Mouse (Mus musculus) liver, embryonic 14.5 days (tissue): ENCODE measurements around the gene Olfr51. TPM values are rescaled to one million over a fixed set of nuclear protein-coding genes. Genes with fewer than 3 reads are reported as not detected.

Source experiments
- ATAC-seq: fragments of 200-750 bp; cut with Nextera tagmentation; 2 replicates; pipeline ENCODE4 v1.8.0; 2017; ENCODE audit warnings: moderate number of reproducible peaks, mild to moderate bottlenecking, moderate library complexity; ENCODE audit not compliant: insufficient read depth
- DNase-seq, 3 experiments: peaks; one replicate each; pipeline ENCODE4 v3.0.0-alpha.2; 2012 to 2013; ENCODE audit warnings: low read depth in 3 of 3, low spot score in 3 of 3
- H3K27ac ChIP-seq: fragments of 300-500 bp; sonication (generic); 2 replicates; pipeline ENCODE4 v1.5.1; 2014; ENCODE audit warnings: moderate library complexity, mild to moderate bottlenecking, control low read depth, inconsistent platforms
- H3K27me3 ChIP-seq: fragments of 300-500 bp; sonication (generic); 2 replicates; pipeline ENCODE4 v1.6.1; 2014; ENCODE audit warnings: mild to moderate bottlenecking, low read length, moderate library complexity; ENCODE audit not compliant: control insufficient read depth, insufficient read depth
- H3K36me3 ChIP-seq: fragments of 300-500 bp; sonication (generic); replicated peaks from 2 replicates; pipeline ENCODE4 v1.6.1; 2014; ENCODE audit warnings: low read depth; ENCODE audit not compliant: control insufficient read depth, insufficient read depth
- H3K4me1 ChIP-seq, 2 experiments: fragments of 200-500 bp in 1 of 2; fragments of 300-500 bp in 1 of 2; sonication (generic) in 1 of 2; replicated peaks; 2 replicates each; pipeline ENCODE4 v1.6.1; 2012 to 2014; ENCODE audit warnings: antibody characterized with exemption in 1 of 2, inconsistent platforms in 1 of 2, low read length in 1 of 2; ENCODE audit not compliant: control insufficient read depth in 2 of 2, insufficient read depth in 2 of 2
- H3K4me2 ChIP-seq: fragments of 300-500 bp; sonication (generic); 2 replicates; pipeline ENCODE4 v1.6.1; 2014; ENCODE audit warnings: low read depth, mild to moderate bottlenecking, control low read depth, moderate library complexity
- H3K4me3 ChIP-seq, 2 experiments: fragments of 200-500 bp in 1 of 2; fragments of 300-500 bp in 1 of 2; sonication (generic) in 1 of 2; 2 replicates each; pipeline ENCODE4 v1.5.1; 2012 to 2014; ENCODE audit warnings: low read depth in 2 of 2, low read length in 2 of 2, mild to moderate bottlenecking in 2 of 2, control low read depth in 1 of 2, inconsistent platforms in 1 of 2, moderate library complexity in 1 of 2; ENCODE audit not compliant: insufficient read depth in 1 of 2
- H3K9ac ChIP-seq: fragments of 300-500 bp; sonication (generic); replicated peaks from 2 replicates; pipeline ENCODE4 v1.6.1; 2014; ENCODE audit warnings: mild to moderate bottlenecking, control low read depth, moderate library complexity
- H3K9me3 ChIP-seq: fragments of 300-500 bp; sonication (generic); 2 replicates; pipeline ENCODE4 v1.6.1; 2016; ENCODE audit warnings: low read length, mixed read lengths; ENCODE audit not compliant: control insufficient read depth
- CTCF ChIP-seq: IDR thresholded peaks from 2 replicates; pipeline ENCODE4 v1.5.1; 2016; ENCODE audit warnings: antibody characterized with exemption, low read depth, control low read depth
- EP300 ChIP-seq: IDR thresholded peaks from 2 replicates; pipeline ENCODE4 v1.6.1; 2016; ENCODE audit warnings: antibody characterized with exemption, low read depth
- WGBS: fragments of 180-500 bp; shearing (Covaris S2); extraction: QIAGEN DNeasy Blood & Tissue Kit; methylation state at CpG from one replicate; pipeline ENCODE4 v1.1.7; 2014; ENCODE audit not compliant: insufficient replicate concordance; 5-methylcytosine and 5-hydroxymethylcytosine counted together
- polyA plus RNA-seq, 2 experiments: library from polyadenylated mRNA; depleted of rRNA in 1 of 2; stranded (reverse) in 1 of 2; unstranded in 1 of 2; fragments of >200 nt; fragmentation: Nextera tagmentation in 1 of 2; extraction: Ambion mirVana in 1 of 2; gene quantifications; 2 replicates each; pipeline versions ENCODE4 v1.2.1 to v1.2.3; 2012 to 2014

Olfr51 gene
- polyA plus RNA-seq, 2 experiments: not detected

GRCm38 (mm10) chr11:51051678-51052077, 48.3 kb downstream of the Olfr51 start:
- Histone ChIP-seq H3K27me3 (no peaks in the 10 kb centered on the region), H3K4me2 (no peak overlapping the region), H3K4me1 (no peaks in the 10 kb centered on the region), H3K36me3 (no peaks in the 10 kb centered on the region), H3K9ac (no peak overlapping the region), H3K4me3 (no peak overlapping the region), H3K9me3 (no peaks in the 10 kb centered on the region), H3K27ac (no peak overlapping the region)
- DNase-seq (no peak), ATAC-seq (no peak)
- WGBS: 34% methylated on average over 2 of the region's 2 CpGs
- no peak for TF ChIP-seq EP300
- TF ChIP-seq CTCF: no peak

GRCm38 (mm10) chr11:51053230-51053629, 49.8 kb downstream of the Olfr51 start:
- WGBS: 19% methylated on average over 3 of the region's 3 CpGs
- ATAC-seq (no peak), DNase-seq (no peak)
- no peak overlapping the region for H3K27ac ChIP-seq
- no peaks in the 10 kb centered on the region for H3K36me3 ChIP-seq
- no peak overlapping the region for H3K4me2 ChIP-seq
- TF ChIP-seq CTCF: peak; percentile 33
- TF ChIP-seq EP300: no peak
- no peaks in the 10 kb centered on the region for H3K9me3 ChIP-seq
- no peak overlapping the region for H3K4me3 ChIP-seq
- H3K9ac ChIP-seq: no peak overlapping the region
- no peaks in the 10 kb centered on the region for H3K4me1 ChIP-seq
- no peaks in the 10 kb centered on the region for H3K27me3 ChIP-seq

- peak within 1 kb of the TSS; percentile 64 to 88 for H3K4me3 ChIP-seq
- H3K9me3 ChIP-seq: no peaks in the 10 kb centered on the region
- H3K9ac ChIP-seq: peak within 1 kb of the TSS; percentile 63
- WGBS: under 1% methylated on average over 30 of the region's 32 CpGs
- peaks cover 0 to 2% of the 10 kb centered on the region in 2 experiments; a peak in 1 of 4 replicates for H3K4me1 ChIP-seq
- no peak within 1 kb of the TSS for H3K27ac ChIP-seq
- DNase-seq: peak in 2 of 3 experiments; percentile 29 to 31
- peak; percentile 69 for ATAC-seq
- peak within 1 kb of the TSS; percentile 67 for H3K4me2 ChIP-seq
- TF ChIP-seq EP300 (no peak), CTCF (peak; percentile 10; the same call in 1 of the 2 replicates)
- no peaks in the 10 kb centered on the region for H3K27me3 ChIP-seq
- no peaks in the 10 kb centered on the region for H3K36me3 ChIP-seq
These were observed 55.8 kb downstream of the Olfr51 start, which contains the start of gene Zfp354a for GRCm38 (mm10) chr11:51059151-51059571. TSS of gene Zfp354a (plus strand) at chr11:51059257.

Other genes with a start within 250 kb of the Olfr51 start
- gene Zfp354c, start 175.9 kb upstream of the Olfr51 start, polyA plus RNA-seq (2012; rRNA removed): 0.26 and 0.42 TPM in 2 replicates
- 0.65 and 0.69 TPM in 2 replicates for gene Zfp354c, start 175.9 kb upstream of the Olfr51 start, polyA plus RNA-seq (2014; fragmentation: Nextera tagmentation; extraction: Ambion mirVana)
- gene Zfp879, start 162.0 kb upstream of the Olfr51 start, polyA plus RNA-seq (2012; rRNA removed): 0.04 and 0.08 TPM in 2 replicates
- 0.04 and 0.13 TPM in 2 replicates for gene Zfp879, start 162.0 kb upstream of the Olfr51 start, polyA plus RNA-seq (2014; fragmentation: Nextera tagmentation; extraction: Ambion mirVana)
- gene Grm6, start 152.9 kb upstream of the Olfr51 start, polyA plus RNA-seq (2012; rRNA removed): 0.10 and 0.15 TPM in 2 replicates
- 0.04 TPM in 1 of 2 replicates, not detected in the other for gene Grm6, start 152.9 kb upstream of the Olfr51 start, polyA plus RNA-seq (2014; fragmentation: Nextera tagmentation; extraction: Ambion mirVana)
- 0.16 and 0.26 TPM in 2 replicates for gene Zfp454, start 115.9 kb upstream of the Olfr51 start, polyA plus RNA-seq (2012; rRNA removed)
- gene Zfp454, start 115.9 kb upstream of the Olfr51 start, polyA plus RNA-seq (2014; fragmentation: Nextera tagmentation; extraction: Ambion mirVana): 0.22 and 0.38 TPM in 2 replicates
- gene Zfp2, start 87.4 kb upstream of the Olfr51 start, polyA plus RNA-seq (2012; rRNA removed): 0.45 and 0.70 TPM in 2 replicates
- gene Zfp2, start 87.4 kb upstream of the Olfr51 start, polyA plus RNA-seq (2014; fragmentation: Nextera tagmentation; extraction: Ambion mirVana): 2.0 and 2.6 TPM in 2 replicates
- 0.06 and 0.07 TPM in 2 replicates for gene Zfp354b, start 72.0 kb upstream of the Olfr51 start, polyA plus RNA-seq (2012; rRNA removed)
- gene Zfp354b, start 72.0 kb upstream of the Olfr51 start, polyA plus RNA-seq (2014; fragmentation: Nextera tagmentation; extraction: Ambion mirVana): 0.08 TPM in 2 replicates
- not detected in 2 replicates for gene 4933414I15Rik, start 59.8 kb upstream of the Olfr51 start, polyA plus RNA-seq (2012; rRNA removed)
- not detected in 2 replicates for gene 4933414I15Rik, start 59.8 kb upstream of the Olfr51 start, polyA plus RNA-seq (2014; fragmentation: Nextera tagmentation; extraction: Ambion mirVana)
- not detected in 2 replicates for gene Prop1, start 49.8 kb upstream of the Olfr51 start, polyA plus RNA-seq (2012; rRNA removed)
- gene Prop1, start 49.8 kb upstream of the Olfr51 start, polyA plus RNA-seq (2014; fragmentation: Nextera tagmentation; extraction: Ambion mirVana): not detected in 2 replicates
- not detected in 2 replicates for gene Olfr1378, start 37.1 kb upstream of the Olfr51 start, polyA plus RNA-seq (2012; rRNA removed)
- not detected in 2 replicates for gene Olfr1378, start 37.1 kb upstream of the Olfr51 start, polyA plus RNA-seq (2014; fragmentation: Nextera tagmentation; extraction: Ambion mirVana)
- not detected in 2 replicates for gene Olfr1377, start 21.6 kb upstream of the Olfr51 start, polyA plus RNA-seq (2012; rRNA removed)
- not detected in 2 replicates for gene Olfr1377, start 21.6 kb upstream of the Olfr51 start, polyA plus RNA-seq (2014; fragmentation: Nextera tagmentation; extraction: Ambion mirVana)
- not detected in 2 replicates for gene Olfr54, start 10.6 kb downstream of the Olfr51 start, polyA plus RNA-seq (2012; rRNA removed)
- gene Olfr54, start 10.6 kb downstream of the Olfr51 start, polyA plus RNA-seq (2014; fragmentation: Nextera tagmentation; extraction: Ambion mirVana): not detected in 2 replicates
- not detected in 2 replicates for gene Olfr1375, start 44.5 kb downstream of the Olfr51 start, polyA plus RNA-seq (2012; rRNA removed)
- gene Olfr1375, start 44.5 kb downstream of the Olfr51 start, polyA plus RNA-seq (2014; fragmentation: Nextera tagmentation; extraction: Ambion mirVana): not detected in 2 replicates
- 0.47 and 1.1 TPM in 2 replicates for gene Zfp354a, start 55.7 kb downstream of the Olfr51 start, polyA plus RNA-seq (2012; rRNA removed)
- 1.00 and 1.1 TPM in 2 replicates for gene Zfp354a, start 55.7 kb downstream of the Olfr51 start, polyA plus RNA-seq (2014; fragmentation: Nextera tagmentation; extraction: Ambion mirVana)
- not detected in 2 replicates for gene Gm12569, start 216.9 kb downstream of the Olfr51 start, polyA plus RNA-seq (2012; rRNA removed)
- not detected in 2 replicates for gene Gm12569, start 216.9 kb downstream of the Olfr51 start, polyA plus RNA-seq (2014; fragmentation: Nextera tagmentation; extraction: Ambion mirVana)